Mouse (Mus musculus) small intestine, adult 2 months (tissue): Measurements from ENCODE around the gene Nipal4.
"Not testable (repeated sequence)": the region's sequence is repeated elsewhere in the genome, so short reads cannot be mapped to it uniquely, and the experiment has no call there.

ENCODE experiments used
- CTCF ChIP-seq: fragments of 200-500 bp; IDR thresholded peaks from 2 replicates; pipeline ENCODE4 v1.5.1; 2012; ENCODE audit warnings: low read depth, mild to moderate bottlenecking, control low read depth, inconsistent platforms, low read length, moderate library complexity, mixed read lengths; ENCODE audit not compliant: insufficient replicate concordance, insufficient read length; ENCODE audit errors: extremely low read depth
- POLR2A ChIP-seq: fragments of 200-500 bp; IDR thresholded peaks from 2 replicates; pipeline ENCODE4 v1.6.1; 2012; ENCODE audit warnings: low read depth, mild to moderate bottlenecking, control low read depth, inconsistent platforms, low read length, moderate library complexity

- TF ChIP-seq POLR2A, CTCF: not testable (repeated sequence)
Observed at GRCm38 (mm10) chr11:46182031-46182430, 15.7 kb upstream of the Nipal4 start.
